Mouse (Mus musculus) urinary bladder, postnatal 25 days (tissue): ENCODE measurements around the gene Ctdspl.

Experiments used
- DNase-seq: peaks from one replicate; pipeline ENCODE4 v3.0.0; 2022; ENCODE audit warnings: low spot score

Ctdspl gene

DNA sequence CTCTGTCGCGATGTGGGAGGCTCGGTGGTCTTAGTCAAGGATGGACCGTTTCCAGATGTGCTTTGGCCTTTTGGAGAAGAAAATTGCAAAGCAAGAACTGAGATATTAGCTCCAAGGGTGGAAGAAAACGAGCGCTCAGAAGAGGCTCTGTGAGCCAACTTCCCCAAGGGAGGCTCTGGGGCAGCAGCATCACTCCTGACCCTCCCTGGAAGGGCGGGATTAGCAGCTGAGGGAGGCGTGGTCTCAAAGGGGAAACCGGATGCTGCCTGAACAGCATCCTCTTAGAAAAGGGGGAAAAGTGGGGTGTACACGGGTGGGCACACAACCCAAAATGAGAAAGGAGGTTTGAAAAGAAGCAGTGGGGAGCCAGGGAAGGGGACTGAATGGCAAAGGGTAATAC, 23.8 kb downstream of the Ctdspl start:
- DNase-seq = no peak

DNA sequence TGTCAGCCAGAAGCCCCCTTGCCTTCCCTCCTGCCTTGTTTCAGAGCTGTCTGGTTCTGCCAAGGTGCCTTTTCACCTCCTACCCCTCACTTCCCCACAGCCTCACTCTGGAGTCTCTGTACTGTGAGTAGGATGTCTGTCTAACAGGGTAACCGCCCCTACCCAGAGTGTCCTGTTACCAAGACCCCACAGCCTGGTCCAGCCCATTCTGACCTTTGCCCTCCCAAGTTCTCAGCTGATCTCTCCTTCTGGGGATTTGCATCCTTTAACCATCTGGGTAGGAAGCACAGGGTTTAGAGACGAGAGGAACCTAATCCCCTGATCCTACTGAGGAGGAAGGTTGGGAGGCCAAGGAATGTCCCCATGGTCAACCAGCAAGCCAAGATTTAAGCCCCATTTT, 24.5 kb downstream of the Ctdspl start:
- DNase-seq = no peak

DNA sequence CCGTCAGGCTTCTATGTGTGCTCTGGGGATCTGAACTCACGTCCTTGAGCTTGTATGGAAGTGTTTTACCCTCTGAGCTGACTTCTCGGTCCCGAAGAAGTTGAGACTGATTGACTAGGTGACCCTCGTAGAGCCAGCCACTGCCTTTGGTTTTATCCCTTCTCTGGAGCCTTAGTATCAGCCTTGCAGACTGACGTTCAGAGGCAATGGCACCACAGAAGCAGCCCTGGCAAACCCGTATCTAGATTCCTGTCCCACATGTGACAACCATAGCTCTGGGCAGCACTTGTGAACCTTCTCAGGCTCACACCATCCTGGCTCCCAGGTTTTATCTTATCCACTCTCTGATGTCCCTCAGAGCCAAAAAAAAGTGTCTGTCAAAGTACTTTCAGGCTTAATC, 25.1 kb downstream of the Ctdspl start:
- DNase-seq = no peak

DNA sequence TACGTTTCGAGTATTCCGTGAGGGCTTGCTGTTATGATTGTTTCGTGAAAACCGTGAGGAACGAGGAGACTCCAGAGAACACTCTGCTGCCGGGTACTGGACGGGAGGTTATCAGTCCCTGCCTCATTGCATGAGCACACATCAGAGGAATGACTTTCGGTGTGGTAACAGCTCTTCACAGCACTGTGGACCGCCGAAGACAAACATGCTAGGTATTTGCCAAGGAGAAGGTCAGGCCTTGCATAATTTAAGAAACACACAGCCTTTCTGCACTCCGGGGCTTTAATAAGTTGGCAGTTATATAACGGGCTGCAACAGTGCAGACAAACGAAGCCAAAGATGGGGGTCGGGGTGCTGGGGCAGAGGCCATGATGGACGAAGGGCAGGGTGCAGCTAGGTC, 25.9 kb downstream of the Ctdspl start:
- DNase-seq = no peak

DNA sequence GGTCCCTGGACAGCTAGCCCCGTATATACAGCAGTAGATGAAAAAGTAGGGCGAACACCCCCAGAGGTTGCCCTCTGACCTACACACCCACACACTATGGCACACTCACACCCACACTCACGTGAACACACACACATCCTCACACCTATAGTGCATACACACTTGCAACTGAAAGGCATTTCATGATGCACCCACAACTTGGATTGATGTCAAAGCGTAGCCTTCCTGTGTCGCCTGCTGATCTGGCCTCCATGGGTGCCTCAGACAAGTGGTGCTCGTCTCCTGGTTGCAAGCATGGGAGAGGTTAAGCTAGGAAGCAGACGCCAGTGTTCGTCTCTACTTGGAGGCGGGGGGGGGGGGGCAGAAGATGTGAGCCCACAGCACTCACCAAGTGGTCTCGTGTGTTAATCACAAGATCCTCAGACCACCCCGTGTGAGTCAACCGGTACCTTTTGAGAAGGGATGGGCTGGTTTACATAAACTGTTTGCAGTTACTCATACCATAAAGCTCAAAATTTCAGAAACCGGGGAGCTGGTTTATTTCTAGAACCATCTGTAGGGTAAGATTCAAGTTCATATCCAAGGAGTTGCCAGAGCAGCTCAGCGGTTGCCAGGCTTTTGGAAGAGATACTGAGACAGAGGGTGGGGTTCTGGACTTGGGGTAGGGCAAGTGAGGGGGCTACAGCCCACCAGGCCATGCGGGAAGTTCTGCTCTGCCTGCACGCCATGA, 27.4 kb downstream of the Ctdspl start:
- DNase-seq = no peak

DNA sequence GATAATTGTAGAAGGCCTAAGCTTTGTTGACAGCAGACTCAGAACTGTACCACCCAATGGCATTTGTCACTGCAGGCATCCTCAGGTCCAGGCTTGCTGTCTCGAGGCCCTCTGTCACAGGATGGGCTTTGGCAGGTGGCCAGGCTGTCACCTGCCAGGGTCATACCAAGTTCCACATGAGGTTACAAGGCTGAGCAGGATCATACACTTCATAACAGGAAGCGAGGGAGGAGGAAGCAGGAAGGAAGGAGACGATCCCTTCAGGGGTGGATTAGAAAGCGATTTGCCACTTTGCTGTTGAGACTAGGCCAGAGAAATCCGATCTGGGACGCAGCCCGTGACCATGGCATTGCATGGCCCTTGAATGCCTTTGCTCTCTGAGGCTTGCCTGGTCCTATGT, 32.5 kb downstream of the Ctdspl start:
- no peak for DNase-seq

DNA sequence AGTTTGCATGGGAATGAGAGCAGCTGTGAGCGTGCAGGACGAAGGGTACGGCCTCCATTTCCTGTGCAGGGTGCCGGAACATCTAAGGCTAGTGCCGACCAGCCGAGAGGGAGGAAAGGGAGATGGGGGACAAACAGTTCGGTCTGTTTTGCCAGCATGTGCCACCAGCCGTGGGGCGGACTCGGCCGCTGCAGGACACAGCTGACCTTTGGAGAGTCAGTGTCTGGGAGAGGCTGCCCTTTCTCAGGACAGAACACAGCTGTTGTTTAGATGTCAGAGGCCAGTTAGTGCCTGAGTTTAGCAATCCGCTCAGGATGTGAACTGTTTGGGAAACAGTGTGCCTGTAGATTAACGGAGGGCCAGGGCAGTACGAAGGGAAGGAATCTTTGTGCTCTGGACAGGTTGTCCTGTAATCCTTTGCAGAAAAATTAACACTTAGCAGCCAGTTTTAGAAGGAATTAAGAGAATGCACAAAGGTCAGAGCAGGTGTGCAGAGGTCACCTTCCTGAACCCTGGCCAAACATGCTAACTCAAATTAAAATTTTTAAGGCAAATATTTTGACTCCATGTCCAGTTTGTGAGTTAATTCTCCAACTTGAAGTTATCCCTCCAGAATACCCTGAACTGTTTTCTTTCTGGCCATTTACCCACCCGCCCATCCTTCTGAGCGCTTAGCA, 34.3 kb downstream of the Ctdspl start:
- no peak for DNase-seq

DNA sequence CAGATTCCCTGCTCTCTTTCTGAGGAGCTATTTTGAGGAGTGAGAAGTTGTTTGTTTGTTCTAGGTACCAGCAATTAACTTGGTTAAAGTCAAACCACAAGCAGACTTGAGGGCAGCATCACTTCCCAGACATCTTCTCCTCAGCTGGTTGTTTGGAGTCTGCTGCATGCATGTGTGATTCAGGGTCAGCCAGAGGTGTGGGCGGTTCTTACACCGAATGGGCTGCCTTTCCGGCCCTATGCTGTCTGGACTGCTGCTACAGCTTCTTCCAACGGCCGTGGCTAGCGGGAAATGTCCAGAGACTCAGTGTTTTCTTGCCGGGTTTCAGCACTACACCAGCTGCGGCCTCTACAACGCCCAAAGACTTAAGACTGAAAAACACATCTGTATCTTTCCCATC, 36.9 kb downstream of the Ctdspl start:
- DNase-seq = no peak

DNA sequence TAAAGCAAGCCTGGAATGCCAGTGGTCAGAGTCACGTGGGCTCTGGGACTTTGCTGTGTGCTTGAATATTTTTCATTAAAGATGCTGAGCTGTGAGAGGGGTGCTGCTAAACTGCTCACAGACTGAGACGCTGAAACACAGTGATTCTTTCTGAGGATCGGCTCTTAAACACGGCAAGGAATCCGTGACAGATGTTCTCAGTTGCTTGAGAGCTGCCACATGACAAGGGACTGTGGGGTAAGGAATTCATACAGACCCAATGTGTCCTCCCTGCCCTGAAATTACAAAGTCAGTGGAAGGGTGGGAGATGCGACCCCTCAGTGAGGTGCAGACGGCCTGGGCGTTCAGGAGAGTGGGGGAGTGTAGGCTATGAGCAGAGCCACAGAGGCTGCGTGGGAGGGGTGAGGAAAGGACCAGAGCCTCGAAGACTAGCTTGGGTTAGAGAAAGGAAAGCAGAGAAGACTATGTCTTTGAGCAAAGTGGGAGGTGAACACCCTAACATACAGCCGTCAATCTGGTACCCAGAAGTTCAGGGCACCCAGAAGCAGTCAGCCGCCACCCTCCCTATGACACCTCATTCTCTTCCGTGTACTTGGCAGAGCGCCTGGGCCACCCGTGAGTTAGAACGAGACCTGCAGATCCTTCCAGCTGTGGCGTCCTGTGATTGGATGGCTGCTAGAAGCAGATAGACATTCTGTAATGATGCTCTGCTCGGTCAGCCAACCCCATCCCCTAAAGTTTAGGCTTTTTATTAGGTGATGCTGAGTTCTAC, 38.2 kb downstream of the Ctdspl start:
- no peak for DNase-seq

DNA sequence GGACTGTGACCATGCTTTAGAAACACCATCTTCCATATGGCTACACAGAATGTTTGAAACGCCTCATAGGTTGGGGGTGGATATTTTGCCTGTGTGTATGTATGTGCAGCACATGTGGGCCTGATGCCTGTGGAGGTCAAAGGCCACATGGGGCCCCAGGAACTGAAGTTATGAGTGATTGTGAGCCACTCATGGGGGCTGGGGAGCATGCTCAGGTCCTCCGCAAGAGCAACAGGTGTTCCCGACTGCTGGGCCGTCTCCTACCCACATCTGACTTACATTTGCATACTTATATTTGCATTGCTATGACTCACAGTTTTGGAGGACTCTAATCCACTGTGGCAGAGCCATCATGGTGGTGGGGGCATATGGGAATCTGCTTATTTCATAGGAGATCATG, 43.6 kb downstream of the Ctdspl start:
- no peak for DNase-seq

DNA sequence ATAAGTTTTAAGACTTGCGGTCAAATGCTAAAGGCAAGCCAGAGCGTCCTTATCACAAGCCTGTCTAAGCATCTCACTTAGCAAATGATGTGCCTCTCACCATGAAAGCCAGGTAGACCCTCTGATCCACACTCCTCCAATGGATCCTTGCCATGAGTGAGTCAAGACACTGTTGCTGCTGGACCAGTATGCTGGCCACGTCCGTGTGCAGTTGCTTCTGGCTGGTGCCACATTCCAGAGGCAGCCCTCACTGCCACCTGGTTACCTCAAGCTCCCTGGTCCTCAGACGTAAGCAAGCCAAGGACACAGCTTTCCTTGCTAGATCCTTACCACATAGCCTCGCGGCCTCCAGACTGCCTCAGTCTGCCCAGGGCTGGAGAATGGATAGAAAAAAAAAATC, 46.8 kb downstream of the Ctdspl start:
- DNase-seq = no peak

DNA sequence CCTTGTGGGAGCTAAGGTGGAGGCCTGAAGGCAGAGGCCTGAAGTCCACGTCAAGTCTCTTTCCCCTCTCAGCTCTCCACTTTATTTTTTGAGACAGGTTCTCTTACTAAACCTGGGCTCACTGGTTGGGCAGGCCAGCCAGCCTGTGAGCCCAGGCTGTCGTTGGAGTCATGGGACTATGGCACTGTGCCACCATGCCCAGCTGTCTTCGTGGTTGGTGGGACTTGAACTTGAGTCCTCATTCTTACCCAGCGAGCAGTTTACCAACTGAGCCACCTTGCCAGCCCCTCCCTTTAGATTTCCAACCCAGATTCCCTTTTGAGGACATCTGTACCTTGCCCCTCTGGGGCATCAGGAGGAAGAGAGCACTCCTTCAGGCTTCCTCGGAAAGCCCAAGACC, 47.3 kb downstream of the Ctdspl start:
- no peak for DNase-seq

DNA sequence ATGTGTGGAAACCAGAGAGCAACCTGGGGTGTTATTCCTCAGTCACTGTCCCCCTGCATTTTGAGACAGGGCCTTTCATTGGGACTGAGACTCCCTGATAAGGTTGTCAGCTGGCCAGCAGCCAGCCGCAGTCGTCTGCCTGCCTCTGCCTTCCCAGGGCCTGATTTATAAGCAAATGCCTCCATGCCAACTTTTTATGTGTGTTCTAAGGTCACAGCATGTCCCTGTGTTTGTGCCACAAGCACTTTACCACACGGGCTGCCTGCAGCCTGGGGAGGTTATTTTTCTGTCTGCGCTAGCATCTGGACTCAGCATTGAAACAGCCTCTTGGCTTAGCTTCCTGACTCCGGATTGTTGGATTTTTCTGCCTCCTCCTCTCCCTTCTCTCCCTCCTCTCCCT, 47.9 kb downstream of the Ctdspl start:
- DNase-seq = no peak

DNA sequence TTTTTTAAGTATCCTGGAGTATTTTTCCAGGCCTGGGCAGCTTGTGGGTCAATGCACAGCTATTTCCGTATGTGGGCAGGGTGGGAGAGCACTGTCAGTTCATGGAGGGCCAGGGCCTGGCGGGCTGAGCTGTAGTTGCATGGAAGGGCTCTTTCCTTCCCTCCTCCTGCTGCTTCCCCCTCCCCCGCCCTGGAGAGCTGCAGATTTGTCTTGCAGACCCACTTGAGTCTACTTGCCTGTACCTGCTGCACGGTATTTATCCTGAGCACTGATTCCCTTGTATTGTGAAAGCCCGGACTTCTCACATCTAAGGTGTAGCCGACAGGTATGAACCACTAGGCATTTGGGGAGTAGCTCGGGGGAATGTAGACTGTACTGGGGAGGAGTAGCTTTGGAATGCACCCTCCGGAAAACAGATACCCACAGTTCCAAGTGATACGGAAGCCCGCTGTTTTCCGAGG, 49.0 kb downstream of the Ctdspl start:
- no peak for DNase-seq

DNA sequence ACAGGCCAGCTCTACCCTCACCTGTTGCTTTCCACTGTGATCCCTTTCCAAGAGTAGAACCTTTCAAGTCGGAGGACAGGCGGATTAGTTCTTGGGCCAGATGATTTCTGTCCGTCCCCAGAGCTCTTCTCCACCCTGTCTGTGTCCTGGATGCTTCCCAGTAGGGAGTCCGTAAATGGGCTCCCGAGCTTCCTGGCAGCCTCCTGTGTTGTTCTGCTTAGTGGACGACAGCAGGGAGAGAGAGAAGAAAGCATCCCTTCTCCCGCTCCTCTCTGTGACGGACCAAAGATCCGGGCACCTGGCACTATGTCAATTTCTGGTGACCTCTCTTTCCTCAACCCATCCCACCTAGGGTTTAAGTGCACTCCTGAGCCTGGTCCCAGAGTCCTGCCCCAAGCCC, 49.5 kb downstream of the Ctdspl start:
- no peak for DNase-seq

DNA sequence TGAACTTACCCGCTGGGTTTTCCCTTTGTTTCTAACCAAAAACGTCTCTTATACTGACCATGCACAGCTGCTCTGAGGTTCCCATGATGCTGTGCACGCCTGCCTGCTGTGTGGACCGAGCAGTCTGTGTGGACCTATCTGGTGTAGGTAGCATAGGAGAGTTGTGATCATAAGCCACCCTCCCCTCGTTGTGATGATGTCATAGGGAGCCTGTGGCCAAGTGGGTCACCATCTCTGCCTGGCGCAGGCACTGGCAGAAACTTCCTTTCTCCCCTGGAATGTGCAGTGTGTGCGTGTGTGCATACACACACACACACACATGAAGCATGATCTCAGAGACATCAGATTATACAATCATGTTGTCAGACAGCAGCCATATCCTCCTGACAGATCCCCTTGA, 50.3 kb downstream of the Ctdspl start:
- no peak for DNase-seq

DNA sequence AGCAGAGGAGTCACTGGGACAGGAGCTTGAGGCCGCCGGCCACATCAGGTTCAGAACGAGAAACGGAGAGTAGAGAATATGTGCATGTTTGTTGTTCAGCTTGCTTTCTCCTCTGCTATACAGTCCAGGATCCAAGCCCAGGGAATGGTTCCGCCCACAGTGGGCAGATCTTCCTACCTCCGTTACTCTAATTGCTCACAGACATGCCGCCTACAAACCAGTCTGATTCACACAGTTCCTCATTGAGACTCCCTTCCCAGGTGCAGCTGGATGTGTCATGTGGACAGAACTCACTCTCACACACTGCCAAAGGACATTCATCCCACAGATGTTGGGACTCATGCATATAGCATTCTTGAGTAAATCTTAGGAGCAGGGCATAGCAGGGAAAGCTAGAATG, 51.2 kb downstream of the Ctdspl start:
- DNase-seq = no peak

DNA sequence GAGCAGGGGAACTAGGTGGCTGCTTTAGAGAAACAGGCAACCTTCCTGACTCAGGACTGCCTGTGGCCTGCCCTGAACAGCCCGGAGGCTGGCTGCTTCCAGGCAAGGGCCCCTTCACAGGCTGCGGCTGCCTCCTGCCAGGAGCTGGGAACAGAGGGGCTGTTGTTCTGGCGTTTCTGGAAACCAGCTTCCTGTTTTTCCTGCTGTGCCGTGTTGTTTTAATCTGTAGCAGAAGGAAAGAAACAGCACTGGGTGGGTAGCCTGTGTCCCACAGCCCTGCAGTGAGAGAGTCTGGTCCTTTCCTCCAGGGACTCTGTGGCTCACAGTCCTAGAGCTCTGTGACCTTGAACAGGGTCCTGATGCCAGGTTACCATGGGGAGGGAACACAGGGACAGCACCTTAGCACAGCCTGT, 54.2 kb downstream of the Ctdspl start:
- no peak for DNase-seq

DNA sequence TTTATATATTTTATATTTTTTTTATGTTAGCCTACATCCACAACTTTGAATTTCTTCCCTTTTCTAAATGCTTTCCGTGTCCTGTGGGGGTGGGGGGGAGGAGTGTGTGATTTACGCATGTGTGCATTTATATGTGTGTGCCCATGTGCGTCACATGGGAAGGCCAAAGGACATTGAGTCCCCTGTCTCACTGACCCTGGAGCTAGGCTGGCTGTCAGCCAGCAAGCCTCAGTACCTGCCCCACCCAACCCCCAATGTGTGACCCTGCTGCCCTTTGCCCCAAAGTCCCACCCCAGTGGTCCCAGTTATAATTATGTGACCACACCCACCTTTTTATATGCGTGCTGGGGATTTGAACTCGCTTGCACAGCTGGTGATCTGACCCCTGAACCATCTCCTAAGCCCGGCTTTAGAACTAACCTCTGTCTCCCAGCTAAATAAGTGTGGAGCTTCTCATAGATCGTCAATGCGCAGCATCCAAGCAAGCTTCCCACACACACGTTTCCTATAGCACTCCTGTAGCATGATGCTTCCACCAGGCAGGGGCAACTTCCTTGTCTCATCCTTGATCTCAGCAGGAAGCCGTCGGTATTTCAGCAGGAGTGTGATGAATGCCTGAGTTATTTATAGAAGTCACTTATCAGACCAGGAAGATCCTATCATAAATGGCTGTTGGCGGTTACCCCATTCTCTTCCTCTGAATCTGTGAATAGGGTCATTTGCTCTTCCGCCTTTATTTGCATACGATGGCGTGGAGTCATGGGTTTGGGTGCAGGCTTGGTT, 58.6 kb downstream of the Ctdspl start:
- no peak for DNase-seq

DNA sequence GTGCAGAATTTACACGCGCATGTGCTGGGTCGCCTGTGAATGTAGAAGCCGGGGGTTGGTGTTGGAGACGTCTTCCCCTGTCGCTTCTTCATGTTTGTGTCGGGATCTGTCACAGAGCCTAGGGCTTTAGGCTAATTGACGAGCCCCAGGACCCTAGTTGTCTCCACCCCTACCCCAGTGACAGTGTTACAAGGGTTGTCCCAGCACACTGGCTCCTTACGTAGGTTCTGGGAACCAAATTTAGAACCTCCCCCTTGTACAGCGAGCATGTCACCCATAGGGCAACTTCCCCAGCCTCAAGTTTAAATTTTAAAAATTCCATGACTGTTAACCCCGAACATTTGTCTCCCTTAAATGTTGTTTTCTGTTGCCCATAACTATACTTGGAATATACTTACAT, 60.0 kb downstream of the Ctdspl start:
- no peak for DNase-seq

DNA sequence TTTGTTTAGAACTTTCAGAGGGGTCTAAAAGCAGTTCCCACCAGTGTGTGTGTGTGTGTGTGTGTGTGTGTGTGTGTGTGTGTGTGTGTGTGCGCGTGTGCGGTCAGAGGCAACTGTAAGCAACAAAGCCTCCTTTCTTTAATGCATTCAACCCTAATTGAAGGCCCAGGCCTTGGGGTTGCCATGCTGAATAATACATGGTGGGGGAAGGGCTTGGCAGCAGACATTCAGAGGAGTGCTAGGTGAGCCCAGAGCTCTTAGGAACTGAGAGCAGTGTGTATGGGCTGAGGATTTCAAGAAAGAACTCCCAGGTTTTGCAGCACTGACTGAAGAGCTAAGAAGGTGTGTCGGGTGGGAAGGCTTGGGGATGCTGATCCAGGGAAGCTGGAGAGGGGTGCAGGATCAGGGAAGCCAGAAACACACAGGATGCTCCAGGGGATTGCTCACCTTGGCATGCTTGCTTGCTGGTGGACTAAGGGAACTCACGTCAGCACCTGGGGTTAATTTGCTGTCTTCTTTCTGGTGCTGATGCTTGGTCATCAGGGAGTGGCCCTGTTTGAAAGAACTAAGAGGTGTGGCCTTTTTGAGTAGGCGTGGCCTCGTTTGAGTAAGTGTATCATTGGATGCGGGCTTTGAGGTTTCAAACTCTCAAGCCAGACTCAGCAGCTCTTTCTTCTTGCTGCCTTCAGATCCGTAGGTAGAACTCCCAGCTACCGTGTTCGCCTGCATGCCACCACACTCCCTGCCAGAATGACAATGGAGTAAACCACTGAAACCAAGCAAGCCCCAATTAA, 62.7 kb downstream of the Ctdspl start:
- DNase-seq = no peak

DNA sequence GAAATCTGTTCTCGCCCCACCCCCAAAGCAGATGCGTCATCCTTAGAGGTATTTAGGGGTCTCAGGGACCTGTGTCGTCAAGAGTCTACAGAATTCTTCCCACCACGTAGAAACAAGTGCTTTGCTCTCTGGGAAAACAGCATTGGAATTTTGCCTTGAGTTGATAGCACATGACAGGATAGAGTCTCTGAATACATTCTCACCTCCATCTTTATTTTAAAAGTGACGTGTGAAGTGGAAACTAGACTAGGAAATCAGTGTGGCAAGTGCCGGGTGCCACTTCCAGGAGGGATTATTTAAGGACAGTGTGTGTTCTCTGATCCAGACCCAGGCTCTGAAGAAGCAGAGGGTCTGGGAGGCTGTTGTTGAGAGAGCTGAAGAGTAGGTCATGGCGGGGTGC, 64.2 kb downstream of the Ctdspl start:
- no peak for DNase-seq
